In genomic region chr3:79629416-79629730, GRCm38 (mm10) we compare ENCODE assay signal across 8 mouse cellular contexts. TPM values are rescaled to one million over a fixed set of nuclear protein-coding genes. Genes with fewer than 3 reads are reported as not detected.
DNase-seq lines count a peak whose midpoint lies in the region; ATAC-seq and TF ChIP-seq lines count a peak whose summit lies in the region.

Etfdh (minus strand) TSS chr3:79629500.

- TF ChIP-seq POLR2A in myocyte (IDR thresholded peaks at IDR 0.05; ENCODE audit: insufficient read length, low read depth) = no peak

- no peak within 1 kb of the TSS for H3K27ac ChIP-seq in forebrain, embryonic 11.5 days (ENCODE audit: low read depth, low read length)
- H3K27ac ChIP-seq in heart, embryonic 15.5 days = peak within 1 kb of the TSS; percentile 88
- peak within 1 kb of the TSS; percentile 95 for H3K27ac ChIP-seq in liver, embryonic 12.5 days

- peak within 1 kb of the TSS; percentile 30 for H3ac ChIP-seq in myocyte (ENCODE audit: control insufficient read depth, insufficient read length)

- H3K27me3 ChIP-seq in forebrain, embryonic 11.5 days (ENCODE audit: control insufficient read depth, insufficient read depth, low read length) = no peaks in the 10 kb centered on the region
- H3K27me3 ChIP-seq in heart, embryonic 15.5 days = no peaks in the 10 kb centered on the region
- no peaks in the 10 kb centered on the region for H3K27me3 ChIP-seq in liver, embryonic 12.5 days (replicated peaks)
- H3K27me3 ChIP-seq in myocyte (ENCODE audit: control insufficient read depth, insufficient read depth, insufficient read length) = no peaks in the 10 kb centered on the region

- peak within 1 kb of the TSS; percentile 85 for H3K9ac ChIP-seq in forebrain, embryonic 11.5 days (ENCODE audit: low read length)
- peak within 1 kb of the TSS; percentile 78 for H3K9ac ChIP-seq in heart, embryonic 15.5 days
- peak within 1 kb of the TSS; percentile 91 for H3K9ac ChIP-seq in liver, embryonic 12.5 days

- WGBS in forebrain, embryonic 11.5 days = 1% methylated on average over 11 of the region's 11 CpGs
- 1% methylated on average over 11 of the region's 11 CpGs for WGBS in heart, embryonic 15.5 days
- WGBS in liver, embryonic 12.5 days (ENCODE audit: insufficient replicate concordance) = 1% methylated on average over 11 of the region's 11 CpGs

- H3K4me2 ChIP-seq in forebrain, embryonic 11.5 days (ENCODE audit: low read depth, low read length, severe bottlenecking) = peak within 1 kb of the TSS; percentile 78
- peak within 1 kb of the TSS; percentile 78 for H3K4me2 ChIP-seq in heart, embryonic 15.5 days
- H3K4me2 ChIP-seq in liver, embryonic 12.5 days = peak within 1 kb of the TSS; percentile 83
- peak within 1 kb of the TSS; percentile 91 for H3K4me2 ChIP-seq in myocyte (ENCODE audit: low read depth)

- peaks cover 2% of the 10 kb centered on the region; the same call in 1 of the 2 replicates for H3K4me1 ChIP-seq in forebrain, embryonic 11.5 days (replicated peaks; ENCODE audit: control insufficient read depth, insufficient read depth, low read length)
- peaks cover 8% of the 10 kb centered on the region for H3K4me1 ChIP-seq in heart, embryonic 15.5 days (replicated peaks)
- H3K4me1 ChIP-seq in liver, embryonic 12.5 days = peaks cover 20% of the 10 kb centered on the region

- peak; percentile 64 for ATAC-seq in cerebellum, adult (ENCODE audit: insufficient number of reproducible peaks, low FRiP score, low TSS enrichment)
- ATAC-seq in forebrain, embryonic 11.5 days (replicated peaks; ENCODE audit: low FRiP score) = peak; percentile 57
- ATAC-seq in heart, embryonic 15.5 days (replicated peaks; ENCODE audit: insufficient number of reproducible peaks, insufficient read depth, low FRiP score, low read depth) = peak; percentile 25
- peak; percentile 21 for ATAC-seq in liver, embryonic 12.5 days

- H3K4me3 ChIP-seq in forebrain, embryonic 11.5 days (ENCODE audit: low read depth, low read length) = peak within 1 kb of the TSS; percentile 74
- H3K4me3 ChIP-seq in heart, embryonic 15.5 days = peak within 1 kb of the TSS; percentile 74
- H3K4me3 ChIP-seq in liver, embryonic 12.5 days = peak within 1 kb of the TSS; percentile 90
- H3K4me3 ChIP-seq in myocyte = peak within 1 kb of the TSS; percentile 91

- H3K79me2 ChIP-seq in myocyte (ENCODE audit: control insufficient read depth, insufficient read depth) = peaks cover 17% of the 10 kb centered on the region

- H3K36me3 ChIP-seq in forebrain, embryonic 11.5 days (ENCODE audit: control insufficient read depth, insufficient read depth, low read length) = peaks cover 18% of the 10 kb centered on the region
- peaks cover 24% of the 10 kb centered on the region for H3K36me3 ChIP-seq in heart, embryonic 15.5 days
- peaks cover 29% of the 10 kb centered on the region for H3K36me3 ChIP-seq in liver, embryonic 12.5 days
- peaks cover 10% of the 10 kb centered on the region for H3K36me3 ChIP-seq in myocyte (ENCODE audit: control insufficient read depth, insufficient read depth)

- H3K9me3 ChIP-seq in forebrain, embryonic 11.5 days (ENCODE audit: control insufficient read depth, low read length) = peaks cover 2% of the 10 kb centered on the region; the same call in 1 of the 2 replicates
- H3K9me3 ChIP-seq in heart, embryonic 15.5 days (replicated peaks) = no peaks in the 10 kb centered on the region
- H3K9me3 ChIP-seq in liver, embryonic 12.5 days (replicated peaks) = 0 out of 2 replicates have a peak, but pooled peaks cover 4% of the 10 kb centered on the region

- peak; percentile 78 for DNase-seq in NIH3T3 (ENCODE audit: low read depth)
- no peak for DNase-seq in forebrain, embryonic 11.5 days (ENCODE audit: low spot score)
- peak; percentile 65 to 80 for DNase-seq in kidney, postnatal 25 days
- peak; percentile 30 for DNase-seq in urinary bladder, postnatal 25 days (ENCODE audit: low spot score)

TF ChIP-seq in myocyte, 11 proteins besides CTCF, POLR2A, EP300 and RAD21:
- TF ChIP-seq MYOD1 (IDR thresholded peaks at IDR 0.05; ENCODE audit: control insufficient read depth in 1 of 3, insufficient read length in 2 of 3, low read depth in 2 of 3) (peak in 1 of 3 experiments; percentile 10), MYOG (IDR thresholded peaks at IDR 0.05; ENCODE audit: control insufficient read depth in 1 of 3, insufficient read depth in 1 of 3, insufficient read length in 2 of 3, low read depth in 2 of 3) (no peak)

RNA-seq across cellular contexts. Expression of gene Etfdh, which starts in this region (rescaled TPM):
- polyA plus RNA-seq in forebrain, embryonic 11.5 days (2014; fragmentation: Nextera tagmentation; extraction: Ambion mirVana) = 43.9 and 47.3 TPM in 2 replicates
- 159 and 187 TPM in 2 replicates for polyA plus RNA-seq in heart, embryonic 15.5 days (2015; fragmentation: Nextera tagmentation; extraction: Ambion mirVana)
- polyA plus RNA-seq in liver, embryonic 12.5 days (2016; fragmentation: Nextera tagmentation; extraction: Ambion mirVana) = 39.2 and 41.1 TPM in 2 replicates
- polyA plus RNA-seq in myocyte (2012; fragmentation: generic; extraction: Trizol) = 29.7 TPM
